Mouse (Mus musculus): Measurements from ENCODE around the gene Nelfcd. TPM values are rescaled to one million over a fixed set of nuclear protein-coding genes. Genes with fewer than 3 reads are reported as not detected.

Nelfcd gene
- polyA plus RNA-seq, 1 experiment from 2014 or later, result 217 TPM

GRCm38 (mm10) chr2:174421107-174421506, 5.5 kb downstream of the Nelfcd start:
- Histone ChIP-seq H3K4me1 (peaks cover 17% of the 10 kb centered on the region), H3K27ac (no peak overlapping the region), H3K4me3 (no peak overlapping the region), H3K27me3 (ENCODE audit: low read depth, poor library complexity, severe bottlenecking) (no peaks in the 10 kb centered on the region), H3K9me3 (replicated peaks) (no peaks in the 10 kb centered on the region), H3K36me3 (peaks cover 87% of the 10 kb centered on the region)
- DNase-seq (ENCODE audit: low spot score), result no peak
- WGBS, result 94% methylated on average over 6 of the region's 6 CpGs

- Histone ChIP-seq H3K36me3 (peaks cover 100% of the 10 kb centered on the region), H3K9me3 (replicated peaks) (no peaks in the 10 kb centered on the region), H3K4me1 (0 out of 2 replicates have a peak, but pooled peaks cover 6% of the 10 kb centered on the region), H3K27me3 (ENCODE audit: low read depth, poor library complexity, severe bottlenecking) (no peaks in the 10 kb centered on the region), H3K4me3 (no peak overlapping the region), H3K27ac (no peak overlapping the region)
- 92% methylated on average over 11 of the region's 11 CpGs for WGBS
- no peak for DNase-seq (ENCODE audit: low spot score)
Observed at GRCm38 (mm10) chr2:174424301-174425085, 8.9 kb downstream of the Nelfcd start.

DNA sequence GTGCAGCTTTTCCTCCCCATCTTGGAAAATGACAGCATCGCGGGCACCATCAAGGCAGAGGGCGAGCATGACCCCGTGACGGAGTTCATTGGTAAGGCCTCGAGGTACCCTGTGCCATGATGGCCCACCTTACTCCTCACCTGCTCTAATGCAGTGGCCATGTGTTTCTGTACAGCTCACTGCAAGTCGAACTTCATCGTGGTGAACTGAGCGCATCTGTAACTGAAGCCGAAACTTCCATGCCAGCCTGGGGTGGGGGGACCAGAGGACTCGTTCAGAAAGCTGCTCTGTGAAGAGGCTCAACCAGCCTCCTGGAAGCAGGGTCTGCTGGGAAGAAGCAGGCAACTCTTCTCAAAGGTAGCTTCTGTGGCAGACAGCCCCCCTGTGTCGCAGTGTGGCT, 11.3 kb downstream of the Nelfcd start:
- H3K36me3 ChIP-seq, result peaks cover 96% of the 10 kb centered on the region
- no peak overlapping the region for H3K4me3 ChIP-seq
- H3K4me1 ChIP-seq, result 0 out of 2 replicates have a peak, but pooled peaks cover 7% of the 10 kb centered on the region
- no peaks in the 10 kb centered on the region for H3K9me3 ChIP-seq (replicated peaks)
- WGBS, result 92% methylated on average over 12 of the region's 12 CpGs
- no peak for DNase-seq (ENCODE audit: low spot score)
- H3K27ac ChIP-seq, result no peak overlapping the region
- no peaks in the 10 kb centered on the region for H3K27me3 ChIP-seq (ENCODE audit: low read depth, poor library complexity, severe bottlenecking)

GRCm38 (mm10) chr2:174428076-174428835, 12.7 kb downstream of the Nelfcd start:
- Histone ChIP-seq H3K27me3 (ENCODE audit: low read depth, poor library complexity, severe bottlenecking) (no peaks in the 10 kb centered on the region), H3K9me3 (replicated peaks) (no peaks in the 10 kb centered on the region), H3K27ac (no peak overlapping the region), H3K4me3 (no peak overlapping the region), H3K4me1 (0 out of 2 replicates have a peak, but pooled peaks cover 7% of the 10 kb centered on the region), H3K36me3 (peaks cover 93% of the 10 kb centered on the region)
- no peak for DNase-seq (ENCODE audit: low spot score)
- WGBS, result 88% methylated on average over 18 of the region's 18 CpGs

- 84% methylated on average over 10 of the region's 10 CpGs for WGBS
Observed at GRCm38 (mm10) chr2:174428996-174429591, 13.5 kb downstream of the Nelfcd start.

GRCm38 (mm10) chr2:174434943-174435342, 19.3 kb downstream of the Nelfcd start:
- Histone ChIP-seq H3K36me3 (peaks cover 60% of the 10 kb centered on the region), H3K27me3 (ENCODE audit: low read depth, poor library complexity, severe bottlenecking) (no peaks in the 10 kb centered on the region), H3K4me3 (no peak overlapping the region), H3K9me3 (replicated peaks) (no peaks in the 10 kb centered on the region), H3K4me1 (peaks cover 38% of the 10 kb centered on the region), H3K27ac (no peak overlapping the region)
- 96% methylated on average over 9 of the region's 9 CpGs for WGBS
- DNase-seq (ENCODE audit: low spot score), result no peak

More at GRCm38 (mm10) chr2:174428996-174429591, 13.5 kb downstream of the Nelfcd start:
- no peak for DNase-seq (ENCODE audit: low spot score)
- no peak overlapping the region for H3K27ac ChIP-seq
- H3K4me1 ChIP-seq, result 0 out of 2 replicates have a peak, but pooled peaks cover 7% of the 10 kb centered on the region
- no peaks in the 10 kb centered on the region for H3K9me3 ChIP-seq (replicated peaks)
- no peak overlapping the region for H3K4me3 ChIP-seq
- peaks cover 91% of the 10 kb centered on the region for H3K36me3 ChIP-seq
- H3K27me3 ChIP-seq (ENCODE audit: low read depth, poor library complexity, severe bottlenecking), result no peaks in the 10 kb centered on the region

DNA sequence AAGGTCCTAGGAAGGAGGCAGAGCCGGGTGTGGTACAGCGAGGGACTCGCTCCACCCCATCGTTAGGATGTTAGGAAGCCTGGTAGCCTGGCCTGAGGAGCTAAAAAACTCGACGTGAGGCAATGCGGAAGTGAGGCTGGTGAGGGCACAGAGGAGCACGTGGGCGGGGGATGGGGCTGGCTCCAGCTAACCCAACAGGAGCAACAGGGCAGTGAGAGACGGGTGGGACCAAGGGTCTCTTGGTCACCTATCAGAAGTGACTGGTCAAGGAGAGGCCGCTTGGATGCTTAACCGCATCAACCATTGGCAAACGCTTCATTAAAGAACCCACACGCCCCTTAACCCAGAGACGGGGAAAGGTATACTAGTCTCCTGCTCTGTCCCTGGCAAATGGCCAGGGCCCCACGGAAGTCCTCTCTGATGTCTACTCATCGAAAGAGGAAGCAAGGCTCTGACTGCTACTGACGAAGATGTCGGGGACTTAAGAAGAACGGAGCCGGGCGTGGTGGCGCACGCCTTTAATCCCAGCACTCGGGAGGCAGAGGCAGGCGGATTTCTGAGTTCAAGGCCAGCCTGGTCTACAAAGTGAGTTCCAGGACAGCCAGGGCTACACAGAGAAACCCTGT, 20.6 kb downstream of the Nelfcd start:
- Histone ChIP-seq H3K9me3 (replicated peaks) (no peaks in the 10 kb centered on the region), H3K4me1 (peaks cover 38% of the 10 kb centered on the region), H3K27ac (no peak overlapping the region), H3K27me3 (ENCODE audit: low read depth, poor library complexity, severe bottlenecking) (no peaks in the 10 kb centered on the region), H3K36me3 (peaks cover 49% of the 10 kb centered on the region), H3K4me3 (no peak overlapping the region)
- WGBS, result 89% methylated on average over 26 of the region's 26 CpGs
- DNase-seq (ENCODE audit: low spot score), result no peak

- H3K27ac ChIP-seq, result no peak overlapping the region
- no peaks in the 10 kb centered on the region for H3K27me3 ChIP-seq (ENCODE audit: low read depth, poor library complexity, severe bottlenecking)
- no peak for DNase-seq (ENCODE audit: low spot score)
- peak overlapping the region; percentile 72 for H3K4me3 ChIP-seq
- WGBS, result 95% methylated on average over 7 of the region's 7 CpGs
- peaks cover 40% of the 10 kb centered on the region for H3K36me3 ChIP-seq
- H3K4me1 ChIP-seq, result peaks cover 38% of the 10 kb centered on the region
- H3K9me3 ChIP-seq (replicated peaks), result no peaks in the 10 kb centered on the region
Observed at GRCm38 (mm10) chr2:174436916-174437696, 21.5 kb downstream of the Nelfcd start.

GRCm38 (mm10) chr2:174437697-174437982, 22.0 kb downstream of the Nelfcd start:
- WGBS, result 94% methylated on average over 4 of the region's 4 CpGs
- H3K4me1 ChIP-seq, result peaks cover 42% of the 10 kb centered on the region
- H3K27me3 ChIP-seq (ENCODE audit: low read depth, poor library complexity, severe bottlenecking), result no peaks in the 10 kb centered on the region
- H3K9me3 ChIP-seq (replicated peaks), result no peaks in the 10 kb centered on the region
- H3K4me3 ChIP-seq, result peak overlapping the region; percentile 72
- H3K36me3 ChIP-seq, result peaks cover 36% of the 10 kb centered on the region
- DNase-seq (ENCODE audit: low spot score), result no peak
- peak overlapping the region; percentile 90; the same call in 1 of the 2 replicates for H3K27ac ChIP-seq

GRCm38 (mm10) chr2:174438181-174438580, 22.6 kb downstream of the Nelfcd start:
- DNase-seq (ENCODE audit: low spot score), result no peak
- H3K36me3 ChIP-seq, result peaks cover 32% of the 10 kb centered on the region
- WGBS, result 70% methylated on average over 11 of the region's 11 CpGs
- peaks cover 44% of the 10 kb centered on the region for H3K4me1 ChIP-seq
- H3K27ac ChIP-seq, result peak overlapping the region; percentile 90
- H3K9me3 ChIP-seq (replicated peaks), result no peaks in the 10 kb centered on the region
- H3K27me3 ChIP-seq (ENCODE audit: low read depth, poor library complexity, severe bottlenecking), result no peaks in the 10 kb centered on the region
- peak overlapping the region; percentile 72 for H3K4me3 ChIP-seq

DNA sequence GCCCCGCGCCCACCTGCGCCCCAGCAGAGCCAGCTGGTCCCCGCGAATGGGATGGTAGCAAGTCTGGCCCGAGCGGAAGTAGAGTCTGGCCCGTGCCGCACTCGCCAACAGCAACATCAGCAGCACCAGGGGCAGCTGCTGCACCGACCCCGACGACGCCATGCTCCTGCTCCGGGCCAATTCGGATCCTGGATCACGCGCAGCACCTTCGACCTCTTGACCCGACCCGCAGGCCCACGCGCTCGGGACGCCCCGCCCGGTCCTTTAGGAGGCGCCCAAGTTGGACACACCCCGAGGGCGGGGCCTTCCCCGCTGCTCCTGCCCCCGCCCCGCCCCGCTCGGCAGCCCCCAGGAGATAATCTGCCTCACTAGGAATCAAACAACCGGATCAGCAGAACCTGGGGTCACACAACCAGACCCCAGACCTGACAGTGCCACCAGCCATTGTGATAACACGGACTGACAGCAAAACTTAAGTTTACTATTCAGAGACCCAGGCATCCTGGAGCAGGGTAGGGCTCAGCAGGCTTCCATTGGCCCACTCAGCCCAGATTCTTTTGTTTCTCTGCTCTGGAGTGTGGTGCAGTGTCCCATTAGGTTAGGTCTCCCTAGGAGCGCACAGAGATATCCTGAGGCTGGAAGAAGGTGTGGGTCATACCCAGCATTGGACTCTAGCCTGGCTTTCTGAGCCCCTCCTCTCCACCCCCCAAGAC, 23.3 kb downstream of the Nelfcd start, which contains the start of gene Ctsz:
TSS of gene Ctsz (minus strand) at position 303 of the 713 bp plus-strand sequence.
- no peaks in the 10 kb centered on the region for H3K9me3 ChIP-seq (replicated peaks)
- no peaks in the 10 kb centered on the region for H3K27me3 ChIP-seq (ENCODE audit: low read depth, poor library complexity, severe bottlenecking)
- under 1% methylated on average over 38 of the region's 38 CpGs for WGBS
- peak; percentile 82 for DNase-seq (ENCODE audit: low spot score)
- peak within 1 kb of the TSS; percentile 90 for H3K27ac ChIP-seq
- H3K4me1 ChIP-seq, result peaks cover 46% of the 10 kb centered on the region
- peaks cover 25% of the 10 kb centered on the region for H3K36me3 ChIP-seq
- peak within 1 kb of the TSS; percentile 72 for H3K4me3 ChIP-seq
